Mouse (Mus musculus): Measurements from ENCODE around the gene Axdnd1.

- TF ChIP-seq CTCF (IDR thresholded peaks at IDR 0.05) (no peak), EP300 (IDR thresholded peaks at IDR 0.05) (no peak)
Observed at GRCm38 (mm10) chr1:156280131-156280530, 140.8 kb downstream of the Axdnd1 start.
